9 mouse cellular contexts compared by ENCODE assay signal in genomic region chr19:10896849-10897248, GRCm38 (mm10). TPM values are rescaled to one million over a fixed set of nuclear protein-coding genes. Genes with fewer than 3 reads are reported as not detected.
DNase-seq lines count a peak whose midpoint lies in the region; ATAC-seq and TF ChIP-seq lines count a peak whose summit lies in the region.
"Had no signal": no experiment of that assay in that cellular context is flagged by ENCODE, and none has a peak within 500 bp of the region (broad histone marks: within the 10 kb centered on the region; RNA-seq: fewer than 3 reads in every experiment).

No protein-coding gene starts in this region.

- peak overlapping the region; percentile 86 for H3K4me2 ChIP-seq in kidney, embryonic 14.5 days (replicated peaks; ENCODE audit: low read depth, low read length)
- peak overlapping the region; percentile 66; the same call in 1 of the 2 replicates for H3K4me2 ChIP-seq in embryonic facial prominence, embryonic 15.5 days (replicated peaks)
- peak overlapping the region; percentile 61 for H3K4me2 ChIP-seq in intestine, embryonic 16.5 days (ENCODE audit: low read depth, low read length)
- peak overlapping the region; percentile 98 for H3K4me2 ChIP-seq in myocyte (ENCODE audit: low read depth)

- 77% methylated on average over 7 of the region's 7 CpGs for WGBS in kidney, embryonic 14.5 days
- 82% methylated on average over 7 of the region's 7 CpGs for WGBS in embryonic facial prominence, embryonic 15.5 days
- 68% methylated on average over 7 of the region's 7 CpGs for WGBS in intestine, embryonic 16.5 days

- DNase-seq in kidney, postnatal 10 days: no peak
- no peak for DNase-seq in adrenal gland, adult 18-20 months (ENCODE audit: low spot score in 2 of 2)
- no peak for DNase-seq in adipocyte (ENCODE audit: low spot score)
- DNase-seq in kidney, postnatal 14 days: no peak
- DNase-seq: lung, postnatal 14 days had no signal

- peaks cover 35% of the 10 kb centered on the region for H3K79me2 ChIP-seq in myocyte (ENCODE audit: control insufficient read depth, insufficient read depth)

- no peak overlapping the region for H3K27ac ChIP-seq in kidney, embryonic 14.5 days (ENCODE audit: low read depth, low read length)
- H3K27ac ChIP-seq in embryonic facial prominence, embryonic 15.5 days (replicated peaks): no peak overlapping the region
- H3K27ac ChIP-seq in intestine, embryonic 16.5 days (ENCODE audit: low read length): no peak overlapping the region

- H3ac ChIP-seq in myocyte (ENCODE audit: control insufficient read depth, insufficient read length): no peak overlapping the region

- TF ChIP-seq POLR2A in myocyte (IDR thresholded peaks at IDR 0.05; ENCODE audit: insufficient read length, low read depth): no peak

- peaks cover 14% of the 10 kb centered on the region; the same call in 1 of the 2 replicates for H3K4me1 ChIP-seq in kidney, embryonic 14.5 days (ENCODE audit: control insufficient read depth, insufficient read depth, low read length)
- peaks cover 12% of the 10 kb centered on the region for H3K4me1 ChIP-seq in embryonic facial prominence, embryonic 15.5 days
- peaks cover 16% of the 10 kb centered on the region for H3K4me1 ChIP-seq in intestine, embryonic 16.5 days (ENCODE audit: control insufficient read depth, insufficient read depth, low read length)

- ATAC-seq in kidney, embryonic 14.5 days (ENCODE audit: low FRiP score, low TSS enrichment): no peak
- no peak for ATAC-seq in embryonic facial prominence, embryonic 15.5 days (ENCODE audit: insufficient number of reproducible peaks, low FRiP score, low TSS enrichment, low read depth)
- ATAC-seq in intestine, embryonic 16.5 days: no peak

- peaks cover 48% of the 10 kb centered on the region for H3K36me3 ChIP-seq in kidney, embryonic 14.5 days (ENCODE audit: control insufficient read depth, insufficient read depth, low read length)
- H3K36me3 ChIP-seq in embryonic facial prominence, embryonic 15.5 days: peaks cover 41% of the 10 kb centered on the region
- peaks cover 15% of the 10 kb centered on the region for H3K36me3 ChIP-seq in intestine, embryonic 16.5 days (ENCODE audit: control insufficient read depth, insufficient read depth, low read length)
- H3K36me3 ChIP-seq in myocyte (ENCODE audit: control insufficient read depth, insufficient read depth): peaks cover 36% of the 10 kb centered on the region

- no peak overlapping the region; the same call in 1 of the 2 replicates for H3K4me3 ChIP-seq in kidney, embryonic 14.5 days (ENCODE audit: low read length)
- peak overlapping the region; percentile 95; the same call in 1 of the 2 replicates for H3K4me3 ChIP-seq in embryonic facial prominence, embryonic 15.5 days (replicated peaks)
- peak overlapping the region; percentile 96 for H3K4me3 ChIP-seq in intestine, embryonic 16.5 days (ENCODE audit: low read length)
- H3K4me3 ChIP-seq in myocyte: peak overlapping the region; percentile 84

- H3K9ac ChIP-seq in kidney, embryonic 14.5 days (ENCODE audit: low read depth, low read length): peak overlapping the region; percentile 83; the same call in 1 of the 2 replicates
- peak overlapping the region; percentile 90; the same call in 1 of the 2 replicates for H3K9ac ChIP-seq in embryonic facial prominence, embryonic 15.5 days
- H3K9ac ChIP-seq in intestine, embryonic 16.5 days (ENCODE audit: low read depth, low read length): peak overlapping the region; percentile 96

- H3K9me3 ChIP-seq in kidney, embryonic 14.5 days (ENCODE audit: control insufficient read depth, low read length): no peaks in the 10 kb centered on the region
- H3K9me3 ChIP-seq in embryonic facial prominence, embryonic 15.5 days (replicated peaks): no peaks in the 10 kb centered on the region
- H3K9me3 ChIP-seq in intestine, embryonic 16.5 days (ENCODE audit: control insufficient read depth, low read length): no peaks in the 10 kb centered on the region

- H3K27me3 ChIP-seq in kidney, embryonic 14.5 days (ENCODE audit: control insufficient read depth, insufficient read depth, low read length): no peaks in the 10 kb centered on the region
- H3K27me3 ChIP-seq in embryonic facial prominence, embryonic 15.5 days: no peaks in the 10 kb centered on the region
- H3K27me3 ChIP-seq in intestine, embryonic 16.5 days (replicated peaks; ENCODE audit: control insufficient read depth, insufficient read depth, low read length): no peaks in the 10 kb centered on the region
- H3K27me3 ChIP-seq in myocyte (ENCODE audit: control insufficient read depth, insufficient read depth, insufficient read length): no peaks in the 10 kb centered on the region

TF ChIP-seq in myocyte, 11 proteins besides CTCF, POLR2A, EP300 and RAD21:
- TF ChIP-seq MYOG (IDR thresholded peaks at IDR 0.05; ENCODE audit: control insufficient read depth in 1 of 3, insufficient read depth in 1 of 3, insufficient read length in 2 of 3, low read depth in 2 of 3) (peak in 1 of 3 experiments; percentile 40), TCF12 (IDR thresholded peaks at IDR 0.05; ENCODE audit: insufficient read depth, poor library complexity, severe bottlenecking) (no peak), MYOD1 (IDR thresholded peaks at IDR 0.05; ENCODE audit: control insufficient read depth in 1 of 3, insufficient read length in 2 of 3, low read depth in 2 of 3) (no peak), E2F4 (IDR thresholded peaks at IDR 0.05; ENCODE audit: insufficient read depth) (no peak), CEBPB (IDR thresholded peaks at IDR 0.05; ENCODE audit: insufficient read depth, poor library complexity, severe bottlenecking) (no peak), MAX (IDR thresholded peaks at IDR 0.05; ENCODE audit: low read depth) (no peak), TCF3 (IDR thresholded peaks at IDR 0.05; ENCODE audit: insufficient read length, low read depth) (no peak)

RNA-seq across cellular contexts. Expression of gene Prpf19, which starts 1.8 kb away (rescaled TPM):
- 61.0 and 75.7 TPM in 2 replicates for polyA plus RNA-seq in kidney, embryonic 14.5 days (2014; fragmentation: Nextera tagmentation; extraction: Ambion mirVana)
- polyA plus RNA-seq in embryonic facial prominence, embryonic 15.5 days (2015; fragmentation: Nextera tagmentation; extraction: Ambion mirVana): 45.2 and 49.4 TPM in 2 replicates
- 32.1 and 35.0 TPM in 2 replicates for polyA plus RNA-seq in intestine, embryonic 16.5 days (2015; fragmentation: Nextera tagmentation; extraction: Ambion mirVana)
- polyA plus RNA-seq in myocyte (2012; fragmentation: generic; extraction: Trizol): 222 TPM
- 100 to 1,000 TPM; 120 to 168 TPM for total RNA-seq in adrenal gland, adult 18-20 months (2021)

RNA-seq across cellular contexts. Expression of gene Tmem109, which starts 15.0 kb away (rescaled TPM):
- polyA plus RNA-seq in kidney, embryonic 14.5 days (2014; fragmentation: Nextera tagmentation; extraction: Ambion mirVana): 87.6 and 90.9 TPM in 2 replicates
- 133 and 139 TPM in 2 replicates for polyA plus RNA-seq in embryonic facial prominence, embryonic 15.5 days (2015; fragmentation: Nextera tagmentation; extraction: Ambion mirVana)
- 72.8 and 78.7 TPM in 2 replicates for polyA plus RNA-seq in intestine, embryonic 16.5 days (2015; fragmentation: Nextera tagmentation; extraction: Ambion mirVana)
- polyA plus RNA-seq in myocyte (2012; fragmentation: generic; extraction: Trizol): 223 TPM
- total RNA-seq in adrenal gland, adult 18-20 months (2021): 100 to 1,000 TPM; 110 to 148 TPM

RNA-seq across cellular contexts. Expression of gene Zp1, which starts 23.6 kb away (rescaled TPM):
- polyA plus RNA-seq in kidney, embryonic 14.5 days (2014; fragmentation: Nextera tagmentation; extraction: Ambion mirVana): not detected in 2 replicates
- not detected in 2 replicates for polyA plus RNA-seq in embryonic facial prominence, embryonic 15.5 days (2015; fragmentation: Nextera tagmentation; extraction: Ambion mirVana)
- polyA plus RNA-seq in intestine, embryonic 16.5 days (2015; fragmentation: Nextera tagmentation; extraction: Ambion mirVana): not detected in 2 replicates
- polyA plus RNA-seq in myocyte (2012; fragmentation: generic; extraction: Trizol): 0.05 TPM
- total RNA-seq in adrenal gland, adult 18-20 months (2021): not detected

RNA-seq across cellular contexts. Expression of gene Tmem132a, which starts 27.1 kb away (rescaled TPM):
- polyA plus RNA-seq in kidney, embryonic 14.5 days (2014; fragmentation: Nextera tagmentation; extraction: Ambion mirVana): 65.2 and 71.5 TPM in 2 replicates
- polyA plus RNA-seq in embryonic facial prominence, embryonic 15.5 days (2015; fragmentation: Nextera tagmentation; extraction: Ambion mirVana): 82.1 and 82.5 TPM in 2 replicates
- 29.9 and 32.3 TPM in 2 replicates for polyA plus RNA-seq in intestine, embryonic 16.5 days (2015; fragmentation: Nextera tagmentation; extraction: Ambion mirVana)
- 118 TPM for polyA plus RNA-seq in myocyte (2012; fragmentation: generic; extraction: Trizol)
- total RNA-seq in adrenal gland, adult 18-20 months (2021): 10 to 100 TPM; 17.1 to 28.0 TPM

RNA-seq across cellular contexts. Expression of gene Ptgdr2, which starts 40.1 kb away (rescaled TPM):
- polyA plus RNA-seq in kidney, embryonic 14.5 days (2014; fragmentation: Nextera tagmentation; extraction: Ambion mirVana): not detected in 2 replicates
- 0.07 and 0.08 TPM in 2 replicates for polyA plus RNA-seq in embryonic facial prominence, embryonic 15.5 days (2015; fragmentation: Nextera tagmentation; extraction: Ambion mirVana)
- 0.05 and 0.11 TPM in 2 replicates for polyA plus RNA-seq in intestine, embryonic 16.5 days (2015; fragmentation: Nextera tagmentation; extraction: Ambion mirVana)
- 0.10 TPM for polyA plus RNA-seq in myocyte (2012; fragmentation: generic; extraction: Trizol)
- not detected for total RNA-seq in adrenal gland, adult 18-20 months (2021)
